Mouse (Mus musculus) forebrain, embryonic 14.5 days (tissue): ENCODE measurements around the gene Umps. TPM values are rescaled to one million over a fixed set of nuclear protein-coding genes. Genes with fewer than 3 reads are reported as not detected.

ENCODE experiments used
- ATAC-seq: fragments of 200-750 bp; cut with Nextera tagmentation; 2 replicates; pipeline ENCODE4 v1.8.0; 2017; ENCODE audit warnings: mild to moderate bottlenecking, moderate library complexity
- DNase-seq: peaks from one replicate; pipeline ENCODE4 v3.0.0-alpha.2; 2015; ENCODE audit warnings: low spot score
- H3K27ac ChIP-seq: fragments of 300-500 bp; sonication (generic); 2 replicates; pipeline ENCODE4 v1.5.1; 2014; ENCODE audit warnings: low read depth, mild to moderate bottlenecking, control low read depth, low read length, moderate library complexity
- H3K27me3 ChIP-seq: fragments of 300-500 bp; sonication (generic); replicated peaks from 2 replicates; pipeline ENCODE4 v1.6.1; 2014; ENCODE audit warnings: low read length, control low read depth, mixed read lengths; ENCODE audit not compliant: control insufficient read depth, insufficient read depth
- H3K36me3 ChIP-seq: fragments of 300-500 bp; sonication (generic); 2 replicates; pipeline ENCODE4 v1.6.1; 2014; ENCODE audit warnings: low read length, control low read depth; ENCODE audit not compliant: control insufficient read depth, insufficient read depth
- H3K4me1 ChIP-seq: fragments of 300-500 bp; sonication (generic); 2 replicates; pipeline ENCODE4 v1.6.1; 2014; ENCODE audit warnings: antibody characterized with exemption, low read length, control low read depth; ENCODE audit not compliant: control insufficient read depth, insufficient read depth
- H3K4me2 ChIP-seq: fragments of 300-500 bp; sonication (generic); 2 replicates; pipeline ENCODE4 v1.6.1; 2014; ENCODE audit warnings: mild to moderate bottlenecking, control low read depth, low read length
- H3K4me3 ChIP-seq: fragments of 300-500 bp; sonication (generic); 2 replicates; pipeline ENCODE4 v1.5.1; 2014; ENCODE audit warnings: low read depth, low read length, control low read depth
- H3K9ac ChIP-seq: fragments of 300-500 bp; sonication (generic); 2 replicates; pipeline ENCODE4 v1.6.1; 2014; ENCODE audit warnings: mild to moderate bottlenecking, low read length, control low read depth, moderate library complexity
- H3K9me3 ChIP-seq: fragments of 300-500 bp; sonication (generic); replicated peaks from 2 replicates; pipeline ENCODE4 v1.6.1; 2016; ENCODE audit warnings: low read length, control low read depth, mixed read lengths; ENCODE audit not compliant: control insufficient read depth
- WGBS: fragments of 180-500 bp; shearing (Covaris S2); extraction: QIAGEN DNeasy Blood & Tissue Kit; methylation state at CpG from one replicate; pipeline ENCODE4 v1.1.7; 2014; 5-methylcytosine and 5-hydroxymethylcytosine counted together
- polyA plus RNA-seq: library from polyadenylated mRNA; unstranded; fragments of >200 nt; fragmentation: Nextera tagmentation; extraction: Ambion mirVana; gene quantifications from 2 replicates; pipeline ENCODE4 v1.2.1, GENCODE M21; 2014

The Umps gene
- 35.1 and 39.6 TPM in 2 replicates for polyA plus RNA-seq

DNA sequence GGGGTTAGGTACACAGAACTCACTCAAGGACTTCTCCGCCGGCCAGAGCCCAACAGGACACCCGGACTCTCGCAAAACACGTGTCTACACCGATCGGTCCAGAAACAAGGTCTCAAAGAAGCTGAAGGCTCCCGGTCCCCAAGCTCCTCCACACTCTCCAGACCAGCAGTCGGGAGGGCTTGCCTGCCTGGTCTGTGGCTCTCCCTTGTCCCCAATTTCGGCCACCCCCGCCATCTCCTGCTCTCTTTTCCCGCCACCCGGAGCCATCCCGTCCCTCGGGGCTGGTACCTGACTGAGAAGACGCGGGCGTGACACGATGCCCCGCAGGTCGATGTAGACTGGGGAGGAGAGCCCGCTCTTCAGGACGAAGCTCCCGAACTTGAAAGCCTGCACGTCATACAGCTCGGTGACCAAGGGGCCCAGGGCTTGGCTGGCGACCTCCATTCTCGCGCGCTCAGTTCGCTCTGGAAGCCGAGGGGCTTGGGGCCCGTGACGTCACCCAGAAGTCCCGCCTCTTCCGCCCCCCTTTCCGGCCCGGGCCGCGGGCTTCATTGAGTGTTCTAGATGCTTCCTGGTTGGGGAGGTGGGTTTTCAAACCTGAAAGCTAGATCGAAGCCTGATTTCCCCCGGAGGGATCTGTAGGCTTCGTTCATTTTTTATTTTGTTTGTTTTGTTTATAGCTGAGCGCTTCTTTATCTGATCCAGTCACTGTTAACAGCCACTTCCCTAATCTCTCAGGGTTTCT is at the start of gene Umps:
Gene Umps (minus strand): TSS at position 501 of the 745 bp plus-strand sequence.
- peaks cover 21% of the 10 kb centered on the region for H3K36me3 ChIP-seq
- H3K27me3 ChIP-seq, result no peaks in the 10 kb centered on the region
- H3K9ac ChIP-seq, result peak within 1 kb of the TSS; percentile 85
- H3K4me3 ChIP-seq, result peak within 1 kb of the TSS; percentile 80
- H3K27ac ChIP-seq, result no peak within 1 kb of the TSS
- ATAC-seq (peak; percentile 96), DNase-seq (peak; percentile 92)
- 1% methylated on average over 44 of the region's 44 CpGs for WGBS
- H3K4me2 ChIP-seq, result peak within 1 kb of the TSS; percentile 91
- H3K4me1 ChIP-seq, result peaks cover 8% of the 10 kb centered on the region; the same call in 1 of the 2 replicates
- H3K9me3 ChIP-seq, result no peaks in the 10 kb centered on the region

DNA sequence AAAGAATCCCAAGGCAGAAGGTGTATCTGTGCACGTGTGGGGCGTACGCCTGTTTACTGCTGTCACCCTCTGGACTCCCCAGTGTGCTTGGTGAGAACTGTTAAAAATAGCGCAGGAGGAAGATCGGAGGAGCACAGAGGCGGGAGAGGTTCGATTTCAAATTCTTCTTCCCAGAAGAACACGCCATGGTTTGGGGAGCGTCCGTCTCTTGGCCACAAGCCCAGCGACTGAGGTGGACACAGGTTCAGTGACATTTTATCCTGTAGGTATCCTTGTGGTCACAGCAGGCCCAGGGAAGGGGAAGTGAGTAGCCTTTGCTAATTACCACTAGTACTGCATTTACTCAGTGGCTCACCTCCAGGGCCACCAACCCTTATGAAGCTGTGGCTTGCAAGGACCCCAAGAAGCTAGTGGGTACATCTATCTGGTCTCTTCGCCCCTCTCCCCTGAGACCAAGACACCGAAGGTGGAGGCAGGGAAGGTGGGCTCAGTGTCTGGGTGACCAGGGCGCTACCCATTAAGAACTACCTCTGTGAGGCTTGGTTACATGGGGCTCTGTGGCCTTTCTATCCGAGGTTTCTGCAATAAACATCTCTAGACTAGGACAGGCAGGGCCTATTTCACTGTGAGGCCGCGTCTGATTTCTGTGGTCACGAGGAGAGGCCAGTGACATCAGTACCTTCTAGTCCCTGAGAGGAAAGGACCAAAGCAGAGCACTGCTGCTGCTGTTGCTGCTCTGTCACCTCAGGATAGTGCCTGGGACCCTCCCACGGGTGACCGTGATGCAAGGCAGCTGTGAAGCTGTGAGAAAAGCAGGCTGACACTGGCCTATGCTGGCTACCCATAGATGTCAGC is 45.4 kb upstream of the Umps start:
- H3K27ac ChIP-seq, result no peak overlapping the region
- 93% methylated on average over 20 of the region's 20 CpGs for WGBS
- H3K9me3 ChIP-seq, result no peaks in the 10 kb centered on the region
- H3K4me3 ChIP-seq, result no peak overlapping the region
- DNase-seq, result no peak
- peaks cover 77% of the 10 kb centered on the region for H3K36me3 ChIP-seq
- no peak overlapping the region for H3K9ac ChIP-seq
- no peak for ATAC-seq
- H3K4me1 ChIP-seq, result no peaks in the 10 kb centered on the region
- H3K27me3 ChIP-seq, result no peaks in the 10 kb centered on the region
- H3K4me2 ChIP-seq, result no peak overlapping the region

DNA sequence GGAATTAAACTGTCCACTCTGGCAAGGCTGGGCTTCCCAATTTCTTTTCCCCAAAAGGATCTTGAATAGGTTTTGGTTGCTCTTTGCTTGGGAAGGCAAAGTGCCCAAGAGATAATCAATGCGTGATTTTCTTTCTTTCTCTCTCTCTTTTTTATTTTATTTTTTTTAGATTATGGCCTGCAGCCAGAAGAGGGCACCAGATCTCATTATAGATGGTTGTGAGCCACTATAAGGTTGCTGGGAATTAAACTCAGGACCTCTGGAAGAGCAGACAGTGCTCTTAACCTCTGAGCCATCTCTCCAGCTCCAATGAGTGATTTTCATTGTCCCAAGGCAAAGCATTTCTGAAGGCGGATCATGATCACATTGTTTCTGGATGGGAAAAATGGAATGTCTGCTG is 42.7 kb upstream of the Umps start:
- DNase-seq, result no peak
- no peak overlapping the region for H3K4me2 ChIP-seq
- H3K9me3 ChIP-seq, result no peaks in the 10 kb centered on the region
- H3K36me3 ChIP-seq, result peaks cover 57% of the 10 kb centered on the region
- 82% methylated on average over 2 of the region's 2 CpGs for WGBS
- H3K27ac ChIP-seq, result no peak overlapping the region
- no peak overlapping the region for H3K9ac ChIP-seq
- no peak overlapping the region for H3K4me3 ChIP-seq
- no peaks in the 10 kb centered on the region for H3K27me3 ChIP-seq
- H3K4me1 ChIP-seq, result peaks cover 9% of the 10 kb centered on the region
- ATAC-seq, result no peak

DNA sequence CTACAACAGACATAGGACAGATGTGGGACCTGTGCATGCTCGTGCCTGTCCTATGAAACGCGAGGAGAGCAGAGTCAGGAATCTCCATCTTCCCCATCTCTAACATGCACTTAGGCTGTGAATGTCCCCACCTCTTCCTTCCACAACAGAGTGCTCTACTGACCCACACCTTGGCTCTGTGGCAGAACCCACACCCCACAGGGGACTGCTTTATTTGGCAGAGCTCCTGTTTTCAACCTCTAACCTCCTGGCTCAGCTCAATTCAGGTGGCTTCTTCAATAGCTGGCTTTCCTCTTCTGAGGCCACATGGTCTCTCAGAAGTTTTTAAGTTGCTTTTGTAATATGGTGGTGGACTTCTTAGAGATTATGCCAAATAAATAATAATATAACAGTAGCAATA is 39.1 kb upstream of the Umps start:
- Histone ChIP-seq H3K27me3 (no peaks in the 10 kb centered on the region), H3K4me3 (no peak overlapping the region), H3K27ac (0 out of 2 replicates have a peak overlapping the region, but pooled peaks have one; percentile 91), H3K4me1 (peaks cover 21% of the 10 kb centered on the region), H3K4me2 (no peak overlapping the region), H3K36me3 (peaks cover 26% of the 10 kb centered on the region), H3K9ac (no peak overlapping the region), H3K9me3 (no peaks in the 10 kb centered on the region)
- 100% methylated on average over 3 of the region's 3 CpGs for WGBS
- DNase-seq (no peak), ATAC-seq (no peak)

DNA sequence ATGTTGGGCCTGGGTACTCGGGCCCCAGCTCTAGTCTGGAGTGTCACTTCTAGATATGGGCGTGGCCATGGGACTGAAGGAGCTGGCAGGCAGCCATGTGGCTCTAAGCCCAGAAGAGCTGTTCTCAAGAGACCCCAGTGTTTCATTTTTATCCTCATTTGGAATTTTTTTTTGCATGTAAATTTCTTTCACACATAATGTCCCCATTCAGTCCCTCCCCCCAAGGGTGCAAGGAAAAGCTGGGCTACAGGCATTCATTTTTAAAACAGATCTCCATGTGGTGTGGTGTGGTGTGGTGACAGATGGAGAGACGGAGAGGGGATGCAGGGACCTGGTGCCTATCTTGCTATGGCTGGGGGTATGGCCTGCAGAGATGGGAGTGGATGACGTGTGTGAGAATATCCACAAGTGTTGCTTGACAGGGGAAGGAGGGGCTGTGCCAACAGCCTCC is 37.3 kb upstream of the Umps start:
- DNase-seq, result peak; percentile 97
- H3K9me3 ChIP-seq, result no peaks in the 10 kb centered on the region
- 5% methylated on average over 4 of the region's 4 CpGs for WGBS

DNA sequence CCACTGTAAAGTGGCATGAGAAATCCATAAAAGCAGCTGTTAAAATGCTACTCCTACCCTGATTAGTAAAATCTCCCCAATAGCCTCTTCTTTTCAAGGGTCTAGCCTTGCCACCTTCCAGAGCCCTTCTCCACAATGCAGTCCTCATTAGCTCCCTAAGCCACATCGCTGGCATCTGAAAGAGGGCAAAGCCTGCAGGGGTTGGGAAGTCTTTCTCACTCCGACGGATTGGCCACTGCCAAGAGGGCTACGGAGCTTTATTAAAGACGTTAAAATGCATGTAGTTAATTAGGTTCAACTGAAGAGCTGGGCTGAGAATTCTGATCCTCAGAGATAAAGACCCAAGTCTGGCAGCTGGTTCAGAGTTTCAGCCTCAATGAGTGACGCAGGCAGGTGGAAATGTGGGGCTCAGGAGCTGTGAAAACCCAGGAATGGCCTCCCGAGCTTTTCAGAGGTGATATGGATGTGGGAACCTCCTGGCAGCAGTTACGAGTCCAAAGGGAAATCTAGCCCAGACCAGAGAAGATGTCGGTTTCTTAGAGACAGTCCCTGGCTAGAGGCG is 36.8 kb upstream of the Umps start:
- no peak overlapping the region for H3K9ac ChIP-seq
- DNase-seq (peak; percentile 87), ATAC-seq (peak; percentile 65)
- H3K9me3 ChIP-seq, result no peaks in the 10 kb centered on the region
- peak overlapping the region; percentile 91 for H3K27ac ChIP-seq
- 8% methylated on average over 10 of the region's 10 CpGs for WGBS
- no peaks in the 10 kb centered on the region for H3K27me3 ChIP-seq
- H3K4me3 ChIP-seq, result no peak overlapping the region
- H3K4me2 ChIP-seq, result no peak overlapping the region
- H3K4me1 ChIP-seq, result peaks cover 21% of the 10 kb centered on the region
- H3K36me3 ChIP-seq, result peaks cover 9% of the 10 kb centered on the region; the same call in 1 of the 2 replicates

More for the DNA sequence above, 37.3 kb upstream of the Umps start:
- Histone ChIP-seq H3K36me3 (peaks cover 12% of the 10 kb centered on the region; the same call in 1 of the 2 replicates), H3K4me3 (no peak overlapping the region), H3K4me2 (peak overlapping the region; percentile 6; the same call in 1 of the 2 replicates), H3K4me1 (peaks cover 21% of the 10 kb centered on the region), H3K27me3 (no peaks in the 10 kb centered on the region), H3K27ac (peak overlapping the region; percentile 91), H3K9ac (no peak overlapping the region)
- peak; percentile 95 for ATAC-seq

DNA sequence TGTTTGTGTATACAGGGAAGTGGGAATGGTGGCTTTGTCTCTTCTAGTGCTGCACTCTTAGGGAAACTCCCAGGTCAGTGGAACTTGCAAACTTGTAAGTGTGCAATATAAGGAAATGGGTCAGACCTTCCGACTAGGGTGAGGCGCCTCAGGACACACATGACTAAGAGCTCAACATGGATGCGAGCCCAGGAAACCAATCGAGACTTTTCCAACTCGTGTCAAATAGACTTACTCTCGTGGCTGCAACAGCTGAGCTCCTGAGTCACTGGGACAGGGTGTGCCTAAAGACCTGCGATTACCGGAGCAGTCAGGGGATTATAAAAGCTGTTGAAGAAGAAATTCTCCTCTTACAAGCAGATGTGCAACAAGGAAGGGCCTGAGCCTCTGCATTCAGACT is 33.9 kb upstream of the Umps start:
- H3K4me2 ChIP-seq, result no peak overlapping the region
- H3K4me3 ChIP-seq, result no peak overlapping the region
- no peaks in the 10 kb centered on the region for H3K27me3 ChIP-seq
- no peak overlapping the region for H3K27ac ChIP-seq
- DNase-seq (no peak), ATAC-seq (no peak)
- no peak overlapping the region for H3K9ac ChIP-seq
- H3K4me1 ChIP-seq, result peaks cover 21% of the 10 kb centered on the region
- no peaks in the 10 kb centered on the region for H3K9me3 ChIP-seq
- 0 out of 2 replicates have a peak, but pooled peaks cover 3% of the 10 kb centered on the region for H3K36me3 ChIP-seq
- WGBS, result 89% methylated on average over 8 of the region's 8 CpGs

DNA sequence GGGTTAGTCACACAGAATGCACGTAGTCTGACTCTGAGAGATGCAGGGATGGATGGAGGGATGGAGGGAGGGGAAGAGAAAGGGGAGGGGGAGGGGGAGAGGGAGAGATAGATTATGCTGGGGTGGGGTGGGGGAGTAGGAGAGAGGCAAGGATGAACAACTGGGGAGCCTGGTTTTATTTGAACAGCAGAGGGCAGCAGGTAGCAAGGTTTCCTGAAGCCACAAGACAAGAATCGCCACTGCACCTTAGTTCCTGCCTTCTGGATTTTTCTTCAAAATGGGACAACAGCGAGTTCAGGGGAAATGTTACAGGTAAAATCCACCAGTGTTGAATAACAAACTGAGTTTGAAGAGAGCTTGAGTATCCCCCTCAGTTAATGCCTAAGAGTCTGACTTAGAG is 32.5 kb upstream of the Umps start:
- Histone ChIP-seq H3K4me1 (peaks cover 10% of the 10 kb centered on the region), H3K9me3 (no peaks in the 10 kb centered on the region), H3K9ac (no peak overlapping the region), H3K36me3 (no peaks in the 10 kb centered on the region), H3K4me2 (no peak overlapping the region), H3K4me3 (no peak overlapping the region), H3K27ac (no peak overlapping the region), H3K27me3 (no peaks in the 10 kb centered on the region)
- no peak for ATAC-seq
- WGBS, result 33% methylated on average over 3 of the region's 3 CpGs
- peak; percentile 67 for DNase-seq
